Mouse (Mus musculus) cortical plate, adult 2 months (tissue): ENCODE results near the gene 9030612E09Rik. TPM values are rescaled to one million over a fixed set of nuclear protein-coding genes. Genes with fewer than 3 reads are reported as not detected.

Source experiments
- H3K27ac ChIP-seq: fragments of 200-500 bp; 2 replicates; pipeline ENCODE4 v1.5.1; 2012; ENCODE audit warnings: low read length, control low read depth, inconsistent platforms; ENCODE audit not compliant: insufficient read depth
- H3K4me1 ChIP-seq: fragments of 200-500 bp; 2 replicates; pipeline ENCODE4 v1.6.1; 2011; ENCODE audit warnings: low read length; ENCODE audit not compliant: control insufficient read depth, insufficient read depth
- H3K4me3 ChIP-seq: fragments of 200-500 bp; 2 replicates; pipeline ENCODE4 v1.5.1; 2011; ENCODE audit warnings: mild to moderate bottlenecking, low read length, control low read depth; ENCODE audit not compliant: insufficient read depth
- CTCF ChIP-seq: fragments of 200-500 bp; IDR thresholded peaks from 2 replicates; pipeline ENCODE4 v1.5.1; 2011; ENCODE audit warnings: mild to moderate bottlenecking, control low read depth, low read length; ENCODE audit not compliant: insufficient read depth; ENCODE audit errors: extremely low read depth
- POLR2A ChIP-seq: fragments of 200-500 bp; IDR thresholded peaks from 2 replicates; pipeline ENCODE4 v1.6.1; 2011; ENCODE audit warnings: mild to moderate bottlenecking, low read length, control low read depth; ENCODE audit not compliant: insufficient read depth; ENCODE audit errors: extremely low read depth
- polyA plus RNA-seq: library from polyadenylated mRNA; depleted of rRNA; stranded (reverse); fragments of >200 nt; gene quantifications from 2 replicates; pipeline ENCODE4 v1.2.3, GENCODE M21; 2012; rRNA removed

The 9030612E09Rik gene
- 3.7 and 4.0 TPM in 2 replicates for polyA plus RNA-seq

DNA sequence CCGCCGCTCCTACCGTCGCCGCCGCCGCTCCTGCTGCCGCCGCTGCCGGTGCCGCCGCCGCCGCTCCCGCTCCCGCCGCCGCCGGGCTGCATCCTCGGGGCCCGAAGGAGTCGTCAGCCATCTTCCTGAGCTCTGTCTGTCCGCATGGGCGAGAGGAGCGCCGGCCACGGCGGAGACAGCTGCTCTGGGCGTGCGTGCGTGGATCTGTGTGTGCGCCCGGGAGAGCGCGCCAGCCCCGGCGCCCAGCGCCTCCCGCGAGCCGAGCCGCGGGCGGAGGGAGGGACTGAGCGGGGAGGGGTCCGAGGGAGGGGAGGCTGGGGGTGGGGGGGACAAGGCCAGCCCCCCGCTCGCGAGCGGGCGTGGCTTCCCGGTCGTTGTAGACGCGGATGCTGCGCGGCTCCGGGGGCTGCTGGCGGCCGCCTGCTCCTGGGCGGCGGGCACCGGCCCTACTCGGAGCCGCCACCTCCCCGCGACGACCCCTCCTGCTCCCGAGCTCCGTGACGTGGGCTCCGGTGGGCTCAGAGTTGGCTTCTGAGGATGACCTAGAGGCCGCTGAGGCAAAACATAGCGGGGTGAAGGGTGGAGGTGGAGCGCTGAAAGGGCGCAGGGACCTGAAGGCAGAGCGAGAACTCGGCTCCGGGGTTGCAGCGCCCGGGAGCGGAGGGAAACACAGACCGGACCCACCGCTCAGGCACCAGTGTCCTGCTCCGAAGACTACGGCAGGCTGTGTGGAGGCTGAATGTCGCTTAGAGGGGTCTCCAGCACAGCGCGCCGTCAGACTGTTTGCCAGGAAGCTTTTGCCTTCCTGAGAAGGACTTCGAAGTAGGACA is at the start of gene 9030612E09Rik, which contains the start of gene Sobp:
Gene 9030612E09Rik (plus strand): TSS at position 379 of the 830 bp plus-strand sequence.
Gene Sobp (minus strand): TSS at position 205 of the 830 bp plus-strand sequence.
- Histone ChIP-seq H3K4me3 (peak within 1 kb of the TSS; percentile 65), H3K27ac (peak within 1 kb of the TSS; percentile 97), H3K4me1 (no peaks in the 10 kb centered on the region; the same call in 1 of the 2 replicates)
- TF ChIP-seq CTCF (no peak), POLR2A (peak; percentile 57; the same call in 1 of the 2 replicates)

DNA sequence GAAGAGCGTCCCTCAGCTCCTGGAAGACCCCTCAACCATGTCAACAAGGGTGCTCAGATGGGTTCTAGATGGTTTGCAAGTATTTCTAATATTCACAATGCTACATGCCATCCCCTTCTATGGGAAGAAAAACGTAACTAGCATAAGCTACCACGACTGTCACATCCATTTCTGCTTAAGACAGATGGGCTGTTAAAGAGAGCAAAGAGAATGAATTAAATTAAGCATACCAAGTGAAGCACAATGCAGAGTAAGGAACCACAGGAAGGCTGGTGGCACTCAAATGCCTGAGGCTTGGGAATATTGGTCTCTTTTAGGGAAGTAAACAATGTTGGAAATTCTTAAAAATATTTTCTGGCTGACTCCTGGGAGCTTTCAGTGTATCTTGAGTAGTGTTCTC is 45.8 kb upstream of the 9030612E09Rik start:
- no peak overlapping the region for H3K27ac ChIP-seq
- no peak overlapping the region for H3K4me3 ChIP-seq
- no peaks in the 10 kb centered on the region; the same call in 1 of the 2 replicates for H3K4me1 ChIP-seq
- TF ChIP-seq CTCF: no peak
- no peak for TF ChIP-seq POLR2A

DNA sequence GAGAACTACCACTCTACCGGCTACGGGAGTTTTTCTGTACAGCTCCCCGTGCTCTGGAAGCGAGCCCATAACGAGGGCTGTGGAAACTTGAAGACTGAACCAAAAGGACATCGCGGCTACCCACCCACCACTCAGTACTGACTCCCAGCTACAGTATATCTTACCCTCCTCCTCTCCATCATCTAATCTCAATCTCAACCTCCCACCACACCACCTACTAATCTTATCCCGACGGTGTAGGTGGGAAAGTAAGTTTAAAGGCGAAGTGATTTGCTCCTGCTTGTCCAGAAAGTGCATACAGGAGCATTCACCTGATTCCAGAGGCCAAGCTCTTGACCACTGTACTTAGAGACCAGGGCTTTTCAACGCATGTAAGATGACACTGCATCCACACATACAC is 40.5 kb upstream of the 9030612E09Rik start:
- no peak for TF ChIP-seq POLR2A
- TF ChIP-seq CTCF: no peak
- Histone ChIP-seq H3K4me1 (peaks cover 2% of the 10 kb centered on the region), H3K4me3 (no peak overlapping the region), H3K27ac (no peak overlapping the region)

DNA sequence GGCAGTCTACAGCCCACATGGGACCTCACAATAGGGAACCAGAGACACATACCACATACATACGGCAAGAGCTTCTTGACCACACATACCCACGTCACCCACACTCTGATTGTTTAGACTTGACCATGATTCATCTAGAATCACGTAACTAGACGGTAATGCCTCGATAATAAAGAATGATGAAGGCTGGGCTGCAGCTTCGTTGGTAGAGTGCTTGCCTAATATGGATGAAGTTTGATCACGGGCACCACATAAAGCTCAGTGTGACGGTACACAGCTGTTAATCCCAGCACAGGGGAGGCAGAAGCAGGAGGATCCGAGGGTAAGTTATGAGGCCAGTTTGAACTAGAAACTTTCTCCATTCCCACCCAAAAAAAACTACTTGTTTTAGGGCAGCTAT is 31.3 kb upstream of the 9030612E09Rik start:
- H3K4me3 ChIP-seq: no peak overlapping the region
- no peaks in the 10 kb centered on the region for H3K4me1 ChIP-seq
- H3K27ac ChIP-seq: no peak overlapping the region
- no peak for TF ChIP-seq CTCF
- TF ChIP-seq POLR2A: no peak

DNA sequence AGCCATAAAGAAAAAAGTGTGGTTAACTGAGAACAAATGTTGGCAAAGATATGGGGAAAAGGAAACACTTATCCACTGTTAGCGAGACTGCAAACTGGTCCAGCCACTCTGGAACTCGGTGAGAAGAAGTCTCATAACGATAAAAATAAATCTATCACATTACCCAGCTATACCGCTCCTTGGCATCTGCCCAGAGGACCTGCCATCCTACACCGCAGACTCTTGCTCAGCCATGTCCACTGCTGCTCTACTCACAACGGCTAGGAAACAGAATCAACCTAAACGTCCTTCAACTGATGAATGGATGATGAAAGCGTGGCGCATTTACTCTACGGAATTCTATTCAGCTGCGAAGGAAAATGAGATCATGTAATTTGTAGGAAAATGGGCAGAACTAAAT is 26.0 kb upstream of the 9030612E09Rik start:
- H3K27ac ChIP-seq: no peak overlapping the region
- H3K4me1 ChIP-seq: no peaks in the 10 kb centered on the region
- TF ChIP-seq CTCF (no peak), POLR2A (no peak)
- no peak overlapping the region for H3K4me3 ChIP-seq

- no peak for TF ChIP-seq POLR2A
- TF ChIP-seq CTCF: no peak
- H3K4me1 ChIP-seq: peaks cover 3% of the 10 kb centered on the region; the same call in 1 of the 2 replicates
- no peak overlapping the region for H3K27ac ChIP-seq
- H3K4me3 ChIP-seq: no peak overlapping the region
These were observed 21.9 kb upstream of the 9030612E09Rik start for GRCm38 (mm10) chr10:43152643-43153042.

DNA sequence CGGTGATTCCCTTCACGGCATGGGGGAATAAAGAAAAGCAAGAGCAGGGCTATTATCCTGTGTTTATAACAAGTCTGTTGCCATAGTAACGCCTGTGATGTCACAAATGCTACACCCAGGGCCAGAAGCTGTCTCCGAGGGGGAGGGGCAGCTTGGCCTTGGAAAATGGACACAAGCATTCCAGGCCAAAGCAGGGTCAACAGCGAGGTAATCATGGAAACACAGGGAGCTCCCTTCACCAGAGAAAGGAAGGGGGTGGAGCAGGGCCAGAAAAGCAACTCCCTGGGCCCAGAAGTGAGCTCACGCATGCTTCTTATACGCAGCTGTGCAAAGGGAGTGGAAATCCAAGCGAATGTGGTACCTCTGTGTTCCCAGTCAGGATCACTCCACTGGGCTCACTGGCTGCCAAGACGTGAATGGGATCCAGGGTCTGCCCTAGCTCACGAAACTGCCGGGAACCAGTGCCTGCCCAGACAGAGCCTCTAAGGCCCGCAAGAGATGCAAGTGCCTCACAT is 19.4 kb upstream of the 9030612E09Rik start:
- H3K27ac ChIP-seq: no peak overlapping the region
- TF ChIP-seq POLR2A: no peak
- no peak for TF ChIP-seq CTCF

DNA sequence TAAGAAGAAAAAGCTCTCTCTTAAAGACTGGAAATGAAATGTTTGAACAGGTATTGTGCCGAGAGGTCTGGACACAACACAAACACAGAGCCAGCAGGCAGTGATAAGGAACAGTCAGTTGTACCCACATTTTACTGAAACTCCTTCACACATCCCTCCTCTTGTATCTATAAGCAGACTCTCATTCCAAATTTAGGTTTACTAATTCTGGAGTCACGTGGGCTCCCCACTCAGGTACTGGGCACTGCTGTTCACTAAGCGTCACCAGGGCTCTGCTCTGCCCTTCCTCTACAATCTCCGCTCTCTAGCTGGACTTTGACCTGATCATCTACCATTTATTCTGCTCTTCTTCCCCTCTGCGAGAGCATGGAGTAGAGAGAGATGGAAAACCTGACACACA is 15.6 kb upstream of the 9030612E09Rik start:
- H3K4me1 ChIP-seq: peaks cover 7% of the 10 kb centered on the region; the same call in 1 of the 2 replicates
- H3K27ac ChIP-seq: no peak overlapping the region
- TF ChIP-seq POLR2A: no peak
- TF ChIP-seq CTCF: no peak
- H3K4me3 ChIP-seq: no peak overlapping the region

More for the DNA sequence above, 19.4 kb upstream of the 9030612E09Rik start:
- Histone ChIP-seq H3K4me3 (no peak overlapping the region), H3K4me1 (peaks cover 7% of the 10 kb centered on the region; the same call in 1 of the 2 replicates)

DNA sequence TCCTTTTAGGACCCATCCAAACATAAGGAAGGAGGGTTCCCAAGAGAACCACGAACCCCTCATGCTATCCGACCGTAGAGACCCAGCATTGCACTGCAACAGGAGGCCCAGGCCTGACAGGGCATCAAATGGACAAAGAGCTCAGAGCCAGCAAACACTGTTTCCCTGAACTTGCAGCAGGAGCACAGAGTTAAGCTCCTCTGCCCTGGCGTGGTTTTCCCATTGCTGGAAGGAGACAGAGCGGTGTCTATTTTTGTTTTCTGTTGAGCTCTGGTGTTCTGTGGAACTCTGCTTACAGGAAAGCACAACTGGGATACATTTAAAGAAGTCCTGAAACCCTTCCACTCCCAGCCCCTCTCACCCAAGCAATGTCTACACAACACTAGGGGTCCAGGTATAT is 15.2 kb upstream of the 9030612E09Rik start:
- Histone ChIP-seq H3K4me3 (no peak overlapping the region), H3K27ac (no peak overlapping the region), H3K4me1 (peaks cover 7% of the 10 kb centered on the region; the same call in 1 of the 2 replicates)
- TF ChIP-seq CTCF (no peak), POLR2A (no peak)

GRCm38 (mm10) chr10:43162318-43162717 is 12.2 kb upstream of the 9030612E09Rik start:
- TF ChIP-seq POLR2A (no peak), CTCF (no peak)
- H3K27ac ChIP-seq: no peak overlapping the region

DNA sequence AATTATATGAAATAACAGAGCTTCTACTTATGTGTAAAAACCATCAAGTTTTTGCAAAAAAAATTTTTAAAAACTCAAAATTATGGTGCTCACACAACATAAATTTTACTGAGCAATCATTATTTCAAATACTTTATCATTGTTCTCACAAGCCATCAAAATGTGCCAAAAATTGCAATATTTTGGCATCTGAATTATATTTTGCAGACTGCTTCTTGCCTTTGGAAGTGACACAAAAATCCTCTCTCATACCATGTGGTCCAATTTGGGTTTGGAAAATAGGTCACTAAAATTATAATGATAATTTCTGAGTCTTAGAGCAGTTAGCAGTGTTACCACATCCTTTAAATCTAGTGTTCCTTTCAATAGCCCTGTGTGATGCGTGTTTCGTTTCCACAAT is 10.1 kb upstream of the 9030612E09Rik start:
- H3K4me3 ChIP-seq: no peak overlapping the region
- no peak overlapping the region for H3K27ac ChIP-seq
- peaks cover 5% of the 10 kb centered on the region for H3K4me1 ChIP-seq
- TF ChIP-seq CTCF (no peak), POLR2A (no peak)

More at GRCm38 (mm10) chr10:43162318-43162717, 12.2 kb upstream of the 9030612E09Rik start:
- H3K4me3 ChIP-seq: no peak overlapping the region
- peaks cover 6% of the 10 kb centered on the region; the same call in 1 of the 2 replicates for H3K4me1 ChIP-seq
